Mouse (Mus musculus) midbrain, postnatal 0 days (tissue): Measurements from ENCODE around the gene Ttc9c. TPM values are rescaled to one million over a fixed set of nuclear protein-coding genes. Genes with fewer than 3 reads are reported as not detected.

Source experiments
- ATAC-seq: fragments of 200-750 bp; cut with Nextera tagmentation; 2 replicates; pipeline ENCODE4 v1.8.0; 2017; ENCODE audit warnings: moderate number of reproducible peaks, mild to moderate bottlenecking, moderate TSS enrichment, moderate library complexity; ENCODE audit not compliant: low FRiP score
- DNase-seq: peaks from one replicate; pipeline ENCODE4 v3.0.0-alpha.2; 2015; ENCODE audit warnings: low spot score
- H3K27ac ChIP-seq: fragments of 300-500 bp; sonication (generic); 2 replicates; pipeline ENCODE4 v1.5.1; 2014; ENCODE audit warnings: low read depth, mild to moderate bottlenecking, low read length, mixed read lengths
- H3K27me3 ChIP-seq: fragments of 300-500 bp; sonication (generic); 2 replicates; pipeline ENCODE4 v1.6.1; 2014; ENCODE audit warnings: low read length, control low read depth, mixed read lengths; ENCODE audit not compliant: insufficient read depth
- H3K36me3 ChIP-seq: fragments of 300-500 bp; sonication (generic); 2 replicates; pipeline ENCODE4 v1.6.1; 2014; ENCODE audit warnings: low read length, control low read depth, mixed read lengths; ENCODE audit not compliant: insufficient read depth
- H3K4me1 ChIP-seq: fragments of 300-500 bp; sonication (generic); 2 replicates; pipeline ENCODE4 v1.6.1; 2014; ENCODE audit warnings: mild to moderate bottlenecking, control low read depth, antibody characterized with exemption, low read length, mixed read lengths; ENCODE audit not compliant: insufficient read depth
- H3K4me2 ChIP-seq: fragments of 300-500 bp; sonication (generic); 2 replicates; pipeline ENCODE4 v1.6.1; 2014; ENCODE audit warnings: low read depth, mild to moderate bottlenecking, low read length, mixed read lengths; ENCODE audit not compliant: poor library complexity, severe bottlenecking
- H3K4me3 ChIP-seq: fragments of 300-500 bp; sonication (generic); 2 replicates; pipeline ENCODE4 v1.5.1; 2014; ENCODE audit warnings: low read depth, mild to moderate bottlenecking, low read length, moderate library complexity
- H3K9ac ChIP-seq: fragments of 300-500 bp; sonication (generic); replicated peaks from 2 replicates; pipeline ENCODE4 v1.6.1; 2014; ENCODE audit warnings: mild to moderate bottlenecking, low read length, moderate library complexity, mixed read lengths; ENCODE audit not compliant: poor library complexity, severe bottlenecking
- H3K9me3 ChIP-seq: fragments of 300-500 bp; sonication (generic); 2 replicates; pipeline ENCODE4 v1.6.1; 2016; ENCODE audit warnings: low read length, control low read depth
- CTCF ChIP-seq: IDR thresholded peaks from 2 replicates; pipeline ENCODE4 v1.5.1; 2016; ENCODE audit warnings: antibody characterized with exemption, mild to moderate bottlenecking
- WGBS: fragments of 180-500 bp; shearing (Covaris S2); extraction: QIAGEN DNeasy Blood & Tissue Kit; methylation state at CpG from one replicate; pipeline ENCODE4 v1.1.7; 2014; 5-methylcytosine and 5-hydroxymethylcytosine counted together
- polyA plus RNA-seq: library from polyadenylated mRNA; unstranded; fragments of >200 nt; fragmentation: Nextera tagmentation; extraction: Ambion mirVana; gene quantifications from 2 replicates; pipeline ENCODE4 v1.2.1, GENCODE M21; 2015
- total RNA-seq: library from RNA; depleted of rRNA; stranded (reverse); fragments of >200 nt; gene quantifications from 2 replicates; pipeline ENCODE4 v1.2.3, GENCODE M21; 2014

Gene Ttc9c
- total and polyA plus RNA-seq, 2 experiments from 2014 or later: 45.3 to 63.0 TPM

GRCm38 (mm10) chr19:8790171-8790570, 29.0 kb downstream of the Ttc9c start:
- H3K4me3 ChIP-seq: no peak overlapping the region
- no peaks in the 10 kb centered on the region for H3K4me1 ChIP-seq
- no peaks in the 10 kb centered on the region for H3K9me3 ChIP-seq
- no peak overlapping the region for H3K27ac ChIP-seq
- no peaks in the 10 kb centered on the region for H3K27me3 ChIP-seq
- DNase-seq (no peak), ATAC-seq (no peak)
- no peak for TF ChIP-seq CTCF
- H3K9ac ChIP-seq: no peak overlapping the region
- WGBS: 83% methylated on average over 7 of the region's 7 CpGs
- peaks cover 18% of the 10 kb centered on the region for H3K36me3 ChIP-seq
- H3K4me2 ChIP-seq: no peak overlapping the region

GRCm38 (mm10) chr19:8789171-8789570, 30.0 kb downstream of the Ttc9c start:
- ATAC-seq (no peak), DNase-seq (no peak)
- Histone ChIP-seq H3K9me3 (no peaks in the 10 kb centered on the region), H3K9ac (no peak overlapping the region), H3K27me3 (no peaks in the 10 kb centered on the region), H3K4me3 (no peak overlapping the region), H3K36me3 (peaks cover 12% of the 10 kb centered on the region), H3K4me1 (no peaks in the 10 kb centered on the region), H3K27ac (no peak overlapping the region; the same call in 1 of the 2 replicates), H3K4me2 (no peak overlapping the region)
- TF ChIP-seq CTCF: no peak
- WGBS: 15% methylated on average over 1 of the region's 1 CpGs

GRCm38 (mm10) chr19:8788521-8788920, 30.6 kb downstream of the Ttc9c start:
- Histone ChIP-seq H3K36me3 (peaks cover 6% of the 10 kb centered on the region), H3K4me2 (no peak overlapping the region), H3K4me3 (no peak overlapping the region), H3K4me1 (no peaks in the 10 kb centered on the region), H3K27ac (no peak overlapping the region; the same call in 1 of the 2 replicates), H3K9me3 (no peaks in the 10 kb centered on the region), H3K27me3 (no peaks in the 10 kb centered on the region), H3K9ac (no peak overlapping the region)
- no peak for TF ChIP-seq CTCF
- 13% methylated on average over 3 of the region's 3 CpGs for WGBS
- ATAC-seq (no peak), DNase-seq (peak; percentile 51)

- Histone ChIP-seq H3K36me3 (peaks cover 18% of the 10 kb centered on the region), H3K4me1 (no peaks in the 10 kb centered on the region), H3K4me3 (peak within 1 kb of the TSS; percentile 70), H3K9me3 (no peaks in the 10 kb centered on the region), H3K27ac (peak within 1 kb of the TSS; percentile 77), H3K27me3 (no peaks in the 10 kb centered on the region), H3K9ac (peak within 1 kb of the TSS; percentile 65), H3K4me2 (peak within 1 kb of the TSS; percentile 66)
- DNase-seq (peak; percentile 97), ATAC-seq (peak; percentile 99)
- TF ChIP-seq CTCF: peak; percentile 66
- WGBS: 1% methylated on average over 31 of the region's 32 CpGs
Observed at GRCm38 (mm10) chr19:8786008-8786781, 32.9 kb downstream of the Ttc9c start, which contains the start of gene Taf6l. Gene Taf6l, minus strand, starts transcription at chr19:8786417.

- DNase-seq (no peak), ATAC-seq (peak; percentile 21)
- H3K27me3 ChIP-seq: no peaks in the 10 kb centered on the region
- H3K4me3 ChIP-seq: peak overlapping the region; percentile 56
- WGBS: 4% methylated on average over 20 of the region's 20 CpGs
- H3K36me3 ChIP-seq: no peaks in the 10 kb centered on the region; the same call in 1 of the 2 replicates
- peak overlapping the region; percentile 97 for H3K4me2 ChIP-seq
- H3K27ac ChIP-seq: peak overlapping the region; percentile 96
- 0 out of 2 replicates have a peak, but pooled peaks have one; percentile 2 for TF ChIP-seq CTCF
- H3K9me3 ChIP-seq: no peaks in the 10 kb centered on the region
- no peaks in the 10 kb centered on the region for H3K4me1 ChIP-seq
- H3K9ac ChIP-seq: peak overlapping the region; percentile 79
Observed at GRCm38 (mm10) chr19:8774951-8775421, 44.1 kb downstream of the Ttc9c start.
